Mouse (Mus musculus): Measurements from ENCODE around the gene Spata16.

DNA sequence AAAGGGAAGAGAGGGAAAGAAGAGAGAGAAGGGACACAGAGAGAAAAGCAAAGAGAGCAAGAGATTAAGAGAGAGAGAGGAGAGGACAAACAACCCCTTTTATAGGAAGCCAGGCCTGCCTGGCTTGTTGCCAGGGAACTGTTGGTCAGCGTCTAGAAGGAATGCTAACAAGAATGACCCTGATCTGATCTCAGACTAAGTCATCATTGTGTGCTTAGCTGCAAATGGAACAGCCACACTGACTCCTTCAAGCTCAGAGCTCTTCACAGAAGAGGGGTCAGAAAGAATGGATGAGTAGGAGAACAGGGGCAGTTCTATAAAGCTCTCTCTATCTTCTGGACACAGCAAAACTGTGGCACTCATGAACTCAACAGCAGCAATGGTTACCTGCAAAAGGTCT is 334.7 kb downstream of the Spata16 start:
- no peak for TF ChIP-seq EP300 (IDR thresholded peaks at IDR 0.05; ENCODE audit: low read length)
- TF ChIP-seq UBTF (IDR thresholded peaks at IDR 0.05; ENCODE audit: low read depth, low read length): no peak
- no peak for TF ChIP-seq POLR2A (IDR thresholded peaks at IDR 0.05; ENCODE audit: low read depth, low read length)
- TF ChIP-seq GABPA (IDR thresholded peaks at IDR 0.05; ENCODE audit: insufficient replicate concordance, low read depth, low read length): no peak
- TF ChIP-seq NELFE (IDR thresholded peaks at IDR 0.05; ENCODE audit: low read depth, low read length): no peak
- no peak for TF ChIP-seq MAFK (IDR thresholded peaks at IDR 0.05; ENCODE audit: insufficient replicate concordance, low read length)
- TF ChIP-seq CTCF (conservative IDR thresholded peaks at IDR 0.05 in 1 of 2, IDR thresholded peaks at IDR 0.05 in 1 of 2; ENCODE audit: low read depth in 2 of 2, low read length in 2 of 2): no peak
- no peak for TF ChIP-seq MYC (IDR thresholded peaks at IDR 0.05; ENCODE audit: low read depth, low read length)
- no peak for TF ChIP-seq SMC3 (IDR thresholded peaks at IDR 0.05; ENCODE audit: low read depth, low read length)
- TF ChIP-seq TCF12 (IDR thresholded peaks at IDR 0.05; ENCODE audit: low read depth, low read length): no peak
- TF ChIP-seq USF1 (IDR thresholded peaks at IDR 0.05; ENCODE audit: low read depth, low read length): no peak

Measured in CH12.LX (cell line).